Mouse (Mus musculus) testis, postnatal 14 days (tissue): Measurements from ENCODE around the gene Vegfa.

ENCODE experiments used
- DNase-seq: peaks from one replicate; pipeline ENCODE4 v3.0.0; 2021; ENCODE audit warnings: low spot score

Gene Vegfa

GRCm38 (mm10) chr17:46025927-46026668 lies 6.1 kb downstream of the Vegfa start:
- DNase-seq = no peak

- no peak for DNase-seq
These were observed 7.0 kb downstream of the Vegfa start for GRCm38 (mm10) chr17:46025207-46025606.

GRCm38 (mm10) chr17:46024192-46024591 lies 8.0 kb downstream of the Vegfa start:
- no peak for DNase-seq

GRCm38 (mm10) chr17:46023572-46023971 lies 8.6 kb downstream of the Vegfa start:
- no peak for DNase-seq

GRCm38 (mm10) chr17:46022934-46023333 lies 9.2 kb downstream of the Vegfa start:
- no peak for DNase-seq

GRCm38 (mm10) chr17:46022427-46022826 lies 9.7 kb downstream of the Vegfa start:
- DNase-seq = no peak

- no peak for DNase-seq
These were observed 10.4 kb downstream of the Vegfa start for GRCm38 (mm10) chr17:46021760-46022159.

GRCm38 (mm10) chr17:46021173-46021572 lies 11.0 kb downstream of the Vegfa start:
- DNase-seq = no peak

- DNase-seq = no peak
These were observed 11.6 kb downstream of the Vegfa start for GRCm38 (mm10) chr17:46020579-46020978.

- no peak for DNase-seq
These were observed 13.5 kb downstream of the Vegfa start for GRCm38 (mm10) chr17:46018736-46019004.

- DNase-seq = no peak
These were observed 14.0 kb downstream of the Vegfa start for GRCm38 (mm10) chr17:46017946-46018735.

GRCm38 (mm10) chr17:46016617-46017016 lies 15.6 kb downstream of the Vegfa start:
- DNase-seq = no peak

GRCm38 (mm10) chr17:46015967-46016366 lies 16.2 kb downstream of the Vegfa start:
- no peak for DNase-seq

GRCm38 (mm10) chr17:46014935-46015334 lies 17.2 kb downstream of the Vegfa start:
- DNase-seq = no peak

- no peak for DNase-seq
These were observed 18.6 kb downstream of the Vegfa start for GRCm38 (mm10) chr17:46013549-46013948.

- DNase-seq = no peak
These were observed 20.0 kb downstream of the Vegfa start for GRCm38 (mm10) chr17:46012211-46012610.

GRCm38 (mm10) chr17:46010462-46010861 lies 21.7 kb downstream of the Vegfa start:
- DNase-seq = no peak

- DNase-seq = no peak
These were observed 23.0 kb downstream of the Vegfa start for GRCm38 (mm10) chr17:46009182-46009581.

- no peak for DNase-seq
These were observed 26.7 kb downstream of the Vegfa start for GRCm38 (mm10) chr17:46005458-46005857.

- DNase-seq = no peak
These were observed 27.7 kb downstream of the Vegfa start for GRCm38 (mm10) chr17:46004482-46004881.

GRCm38 (mm10) chr17:46003717-46004481 lies 28.3 kb downstream of the Vegfa start:
- DNase-seq = no peak

GRCm38 (mm10) chr17:45999366-45999940 lies 32.7 kb downstream of the Vegfa start:
- no peak for DNase-seq

- no peak for DNase-seq
These were observed 33.8 kb downstream of the Vegfa start for GRCm38 (mm10) chr17:45998363-45998762.
